Comparison of ENCODE assay signal across 8 mouse cellular contexts in genomic region chr8:84706610-84707266, GRCm38 (mm10). TPM values are rescaled to one million over a fixed set of nuclear protein-coding genes. Genes with fewer than 3 reads are reported as not detected.
DNase-seq lines count a peak whose midpoint lies in the region; ATAC-seq and TF ChIP-seq lines count a peak whose summit lies in the region.

No protein-coding gene starts in this region.

- peaks cover 83% of the 10 kb centered on the region for H3K4me1 ChIP-seq in erythroblast, embryonic 14.5 days (ENCODE audit: control insufficient read depth)
- H3K4me1 ChIP-seq in ES-E14 (ENCODE audit: control insufficient read depth in 2 of 2, insufficient read depth in 2 of 2, low read length in 2 of 2, poor library complexity in 1 of 2), result peaks cover 0 to 34% of the 10 kb centered on the region in 2 experiments; a peak in 2 of 4 replicates
- H3K4me1 ChIP-seq in limb, embryonic 14.5 days (ENCODE audit: control insufficient read depth, insufficient read depth, low read length), result peaks cover 70% of the 10 kb centered on the region
- H3K4me1 ChIP-seq in midbrain, embryonic 15.5 days, result peaks cover 61% of the 10 kb centered on the region

- peaks cover 40% of the 10 kb centered on the region for H3K27me3 ChIP-seq in erythroblast, embryonic 14.5 days (ENCODE audit: control insufficient read depth)
- peaks cover 55% of the 10 kb centered on the region for H3K27me3 ChIP-seq in limb, embryonic 14.5 days (ENCODE audit: control insufficient read depth, insufficient read depth, low read length)
- H3K27me3 ChIP-seq in midbrain, embryonic 15.5 days (replicated peaks), result peaks cover 59% of the 10 kb centered on the region

- no peak overlapping the region for H3K27ac ChIP-seq in ES-E14 (ENCODE audit: insufficient read depth, low read depth, low read length, poor library complexity, severe bottlenecking)
- no peak overlapping the region for H3K27ac ChIP-seq in limb, embryonic 14.5 days (replicated peaks; ENCODE audit: low read depth, low read length)
- peak overlapping the region; percentile 75 for H3K27ac ChIP-seq in midbrain, embryonic 15.5 days

- no peak overlapping the region for H3K9ac ChIP-seq in ES-E14 (ENCODE audit: insufficient read depth, low read depth, low read length, poor library complexity, severe bottlenecking)
- H3K9ac ChIP-seq in limb, embryonic 14.5 days (ENCODE audit: low read depth, low read length, severe bottlenecking), result 0 out of 2 replicates have a peak overlapping the region, but pooled peaks have one; percentile 28
- H3K9ac ChIP-seq in midbrain, embryonic 15.5 days, result no peak overlapping the region

- H3K9me3 ChIP-seq in erythroblast, embryonic 14.5 days (ENCODE audit: control insufficient read depth, low read length), result no peaks in the 10 kb centered on the region; the same call in 1 of the 2 replicates
- no peaks in the 10 kb centered on the region for H3K9me3 ChIP-seq in ES-E14 (ENCODE audit: control insufficient read depth, insufficient read depth, low read depth, low read length)
- H3K9me3 ChIP-seq in limb, embryonic 14.5 days (ENCODE audit: control insufficient read depth, low read length), result no peaks in the 10 kb centered on the region
- no peaks in the 10 kb centered on the region for H3K9me3 ChIP-seq in midbrain, embryonic 15.5 days

- TF ChIP-seq POLR2A in limb, embryonic 14.5 days (IDR thresholded peaks at IDR 0.05; ENCODE audit: borderline replicate concordance, extremely low read depth, insufficient read depth, insufficient read length), result no peak

- 16% methylated on average over 36 of the region's 45 CpGs for WGBS in limb, embryonic 14.5 days
- 6% methylated on average over 41 of the region's 45 CpGs for WGBS in midbrain, embryonic 15.5 days

- DNase-seq in ES-E14 (ENCODE audit: low read depth, low spot score), result no peak
- peak; percentile 43 to 55 for DNase-seq in gastrocnemius, postnatal 36 days
- no peak for DNase-seq in limb, embryonic 14.5 days (ENCODE audit: low spot score)
- DNase-seq in ovary, postnatal 14 days (ENCODE audit: low spot score), result no peak
- DNase-seq in left cerebral cortex, adult 11 months (ENCODE audit: low spot score), result no peak

- ATAC-seq in erythroblast, adult 5-6 weeks (replicated peaks; ENCODE audit: low FRiP score, poor library complexity, severe bottlenecking), result no peak
- no peak for ATAC-seq in limb, embryonic 14.5 days (ENCODE audit: low FRiP score, low read depth)
- ATAC-seq in midbrain, embryonic 15.5 days (replicated peaks), result no peak

- in situ Hi-C loops in ES-E14 (cut with MboI; ENCODE audit: low sequenced_read_pairs in 2 of 2, unreplicated experiment in 2 of 2), result loop anchor here in 1 of 2 experiments (10.0 kb wide), 2 partner anchors 68 to 108 kb away; no protein-coding TSS in a partner anchor

- peaks cover 32% of the 10 kb centered on the region for H3K36me3 ChIP-seq in erythroblast, embryonic 14.5 days (ENCODE audit: control insufficient read depth)
- H3K36me3 ChIP-seq in ES-E14 (ENCODE audit: control insufficient read depth, insufficient read depth, low read length, poor library complexity, severe bottlenecking), result no peaks in the 10 kb centered on the region
- peaks cover 59% of the 10 kb centered on the region for H3K36me3 ChIP-seq in limb, embryonic 14.5 days (ENCODE audit: control insufficient read depth, insufficient read depth, low read length)
- H3K36me3 ChIP-seq in midbrain, embryonic 15.5 days (replicated peaks), result no peaks in the 10 kb centered on the region

- peak overlapping the region; percentile 26; the same call in 1 of the 2 replicates for H3K4me2 ChIP-seq in limb, embryonic 14.5 days (replicated peaks; ENCODE audit: low read depth, low read length, severe bottlenecking)
- H3K4me2 ChIP-seq in midbrain, embryonic 15.5 days, result peak overlapping the region; percentile 27

- H3K4me3 ChIP-seq in erythroblast, embryonic 14.5 days (replicated peaks), result peak overlapping the region; percentile 90
- H3K4me3 ChIP-seq in ES-E14 (ENCODE audit: insufficient read depth in 1 of 2, low read depth in 1 of 2, low read length in 2 of 2, poor library complexity in 1 of 2, severe bottlenecking in 1 of 2), result peak overlapping the region; percentile 45 to 47
- H3K4me3 ChIP-seq in limb, embryonic 14.5 days (replicated peaks; ENCODE audit: low read length), result peak overlapping the region; percentile 21
- no peak overlapping the region for H3K4me3 ChIP-seq in midbrain, embryonic 15.5 days

- intact Hi-C loops in gastrocnemius, postnatal 36 days (cut with DNase I), result no loop called here

TF ChIP-seq in ES-E14, 5 proteins besides CTCF, POLR2A, EP300 and RAD21:
- TF ChIP-seq MAFK (IDR thresholded peaks at IDR 0.05; ENCODE audit: insufficient read depth, low read depth, low read length) (no peak), HCFC1 (IDR thresholded peaks at IDR 0.05; ENCODE audit: borderline replicate concordance, insufficient read depth, low read length) (no peak), ZNF384 (IDR thresholded peaks at IDR 0.05; ENCODE audit: low read depth, low read length) (no peak), ZC3H11A (IDR thresholded peaks at IDR 0.05; ENCODE audit: borderline replicate concordance, low read depth, low read length) (no peak), CHD2 (IDR thresholded peaks at IDR 0.05; ENCODE audit: low read depth, low read length) (no peak)

RNA-seq across cellular contexts. Expression of gene Lyl1, which starts 5.5 kb away (rescaled TPM):
- polyA plus RNA-seq in erythroblast, embryonic 14.5 days (2012), result 61.4 and 62.8 TPM in 2 replicates
- 37.4 and 40.3 TPM in 2 replicates for total RNA-seq in erythroblast, adult 5-6 weeks (2015; ENCODE audit: low replicate concordance)
- 43.1 and 44.2 TPM in 2 replicates for total RNA-seq in erythroblast, adult 5-6 weeks (2017; ENCODE audit: low replicate concordance)
- 0.49 and 0.74 TPM in 2 replicates for total RNA-seq in ES-E14 (2012; rRNA removed)
- 1 to 10 TPM in 1 of 2 experiments, under 1 TPM in 1; 0.96 to 1.4 TPM for total RNA-seq in gastrocnemius, postnatal 36 days (2021)
- polyA plus RNA-seq in limb, embryonic 14.5 days (2012; rRNA removed), result 7.1 and 7.6 TPM in 2 replicates
- polyA plus RNA-seq in limb, embryonic 14.5 days (2014; fragmentation: Nextera tagmentation; extraction: Ambion mirVana), result 5.6 and 6.2 TPM in 2 replicates
- polyA plus RNA-seq in midbrain, embryonic 15.5 days (2015; fragmentation: Nextera tagmentation; extraction: Ambion mirVana), result 3.4 and 4.2 TPM in 2 replicates

RNA-seq across cellular contexts. Expression of gene G430095P16Rik, which starts 16.1 kb away (rescaled TPM):
- 11.0 and 11.9 TPM in 2 replicates for polyA plus RNA-seq in erythroblast, embryonic 14.5 days (2012)
- 7.9 and 18.1 TPM in 2 replicates for total RNA-seq in erythroblast, adult 5-6 weeks (2015; ENCODE audit: low replicate concordance)
- total RNA-seq in erythroblast, adult 5-6 weeks (2017; ENCODE audit: low replicate concordance), result 3.6 and 12.9 TPM in 2 replicates
- 1.5 and 2.1 TPM in 2 replicates for total RNA-seq in ES-E14 (2012; rRNA removed)
- total RNA-seq in gastrocnemius, postnatal 36 days (2021), result 1 to 10 TPM in 1 of 2 experiments, not detected in 1; 1.0 TPM
- polyA plus RNA-seq in limb, embryonic 14.5 days (2012; rRNA removed), result 4.3 and 4.8 TPM in 2 replicates
- polyA plus RNA-seq in limb, embryonic 14.5 days (2014; fragmentation: Nextera tagmentation; extraction: Ambion mirVana), result 5.7 and 6.0 TPM in 2 replicates
- 0.97 and 1.8 TPM in 2 replicates for polyA plus RNA-seq in midbrain, embryonic 15.5 days (2015; fragmentation: Nextera tagmentation; extraction: Ambion mirVana)

RNA-seq across cellular contexts. Expression of gene Nacc1, which starts 19.1 kb away (rescaled TPM):
- polyA plus RNA-seq in erythroblast, embryonic 14.5 days (2012), result 7.0 and 8.5 TPM in 2 replicates
- total RNA-seq in erythroblast, adult 5-6 weeks (2015; ENCODE audit: low replicate concordance), result 12.7 and 19.9 TPM in 2 replicates
- 8.2 and 13.1 TPM in 2 replicates for total RNA-seq in erythroblast, adult 5-6 weeks (2017; ENCODE audit: low replicate concordance)
- total RNA-seq in ES-E14 (2012; rRNA removed), result 75.4 and 85.5 TPM in 2 replicates
- 10 to 100 TPM; 18.1 to 20.1 TPM for total RNA-seq in gastrocnemius, postnatal 36 days (2021)
- polyA plus RNA-seq in limb, embryonic 14.5 days (2012; rRNA removed), result 68.8 and 86.2 TPM in 2 replicates
- 18.5 and 19.8 TPM in 2 replicates for polyA plus RNA-seq in limb, embryonic 14.5 days (2014; fragmentation: Nextera tagmentation; extraction: Ambion mirVana)
- polyA plus RNA-seq in midbrain, embryonic 15.5 days (2015; fragmentation: Nextera tagmentation; extraction: Ambion mirVana), result 16.3 and 17.2 TPM in 2 replicates

RNA-seq across cellular contexts. Expression of gene Trmt1, which starts 20.6 kb away (rescaled TPM):
- polyA plus RNA-seq in erythroblast, embryonic 14.5 days (2012), result 8.9 and 9.0 TPM in 2 replicates
- 9.8 and 16.9 TPM in 2 replicates for total RNA-seq in erythroblast, adult 5-6 weeks (2015; ENCODE audit: low replicate concordance)
- 18.3 and 21.5 TPM in 2 replicates for total RNA-seq in erythroblast, adult 5-6 weeks (2017; ENCODE audit: low replicate concordance)
- total RNA-seq in ES-E14 (2012; rRNA removed), result 260 and 334 TPM in 2 replicates
- total RNA-seq in gastrocnemius, postnatal 36 days (2021), result 10 to 100 TPM; 39.8 to 43.3 TPM
- polyA plus RNA-seq in limb, embryonic 14.5 days (2012; rRNA removed), result 144 and 158 TPM in 2 replicates
- 71.0 and 71.7 TPM in 2 replicates for polyA plus RNA-seq in limb, embryonic 14.5 days (2014; fragmentation: Nextera tagmentation; extraction: Ambion mirVana)
- polyA plus RNA-seq in midbrain, embryonic 15.5 days (2015; fragmentation: Nextera tagmentation; extraction: Ambion mirVana), result 63.3 and 66.7 TPM in 2 replicates

RNA-seq across cellular contexts. Expression of gene Ier2, which starts 44.1 kb away (rescaled TPM):
- polyA plus RNA-seq in erythroblast, embryonic 14.5 days (2012), result 17.2 and 18.5 TPM in 2 replicates
- total RNA-seq in erythroblast, adult 5-6 weeks (2015; ENCODE audit: low replicate concordance), result 17.8 and 22.9 TPM in 2 replicates
- 9.2 and 14.8 TPM in 2 replicates for total RNA-seq in erythroblast, adult 5-6 weeks (2017; ENCODE audit: low replicate concordance)
- total RNA-seq in ES-E14 (2012; rRNA removed), result 49.3 and 49.7 TPM in 2 replicates
- 1 to 10 TPM; 5.6 to 9.3 TPM for total RNA-seq in gastrocnemius, postnatal 36 days (2021)
- 33.3 and 38.2 TPM in 2 replicates for polyA plus RNA-seq in limb, embryonic 14.5 days (2012; rRNA removed)
- 66.0 and 70.1 TPM in 2 replicates for polyA plus RNA-seq in limb, embryonic 14.5 days (2014; fragmentation: Nextera tagmentation; extraction: Ambion mirVana)
- 16.9 and 17.8 TPM in 2 replicates for polyA plus RNA-seq in midbrain, embryonic 15.5 days (2015; fragmentation: Nextera tagmentation; extraction: Ambion mirVana)

Comparison
In these comparisons a context has a peak if more than half of its experiments do, and no peak if none do; other contexts are left out.
1. DNase-seq: peak in gastrocnemius, postnatal 36 days (2 of 2); none in ES-E14 (single experiment), limb, embryonic 14.5 days (single experiment), ovary, postnatal 14 days (single experiment) and left cerebral cortex, adult 11 months (single experiment).
2. RNA of gene Lyl1, which starts 5.5 kb away (total RNA-seq): 37.4 to 44.2 TPM in erythroblast, adult 5-6 weeks; 0.96 to 1.4 TPM in gastrocnemius, postnatal 36 days and 0.49 to 0.74 TPM in ES-E14; every median in the first group is over 10 times any median in the second.